Mouse (Mus musculus) telencephalon, adult 2 months (tissue): ENCODE measurements around the gene Adh4.
"Not testable (repeated sequence)": the region's sequence is repeated elsewhere in the genome, so short reads cannot be mapped to it uniquely, and the experiment has no call there.

ENCODE experiments used
- DNase-seq: peaks from one replicate; pipeline ENCODE4 v3.0.0-alpha.2; 2011; ENCODE audit warnings: low read depth, low spot score

The Adh4 gene

DNA sequence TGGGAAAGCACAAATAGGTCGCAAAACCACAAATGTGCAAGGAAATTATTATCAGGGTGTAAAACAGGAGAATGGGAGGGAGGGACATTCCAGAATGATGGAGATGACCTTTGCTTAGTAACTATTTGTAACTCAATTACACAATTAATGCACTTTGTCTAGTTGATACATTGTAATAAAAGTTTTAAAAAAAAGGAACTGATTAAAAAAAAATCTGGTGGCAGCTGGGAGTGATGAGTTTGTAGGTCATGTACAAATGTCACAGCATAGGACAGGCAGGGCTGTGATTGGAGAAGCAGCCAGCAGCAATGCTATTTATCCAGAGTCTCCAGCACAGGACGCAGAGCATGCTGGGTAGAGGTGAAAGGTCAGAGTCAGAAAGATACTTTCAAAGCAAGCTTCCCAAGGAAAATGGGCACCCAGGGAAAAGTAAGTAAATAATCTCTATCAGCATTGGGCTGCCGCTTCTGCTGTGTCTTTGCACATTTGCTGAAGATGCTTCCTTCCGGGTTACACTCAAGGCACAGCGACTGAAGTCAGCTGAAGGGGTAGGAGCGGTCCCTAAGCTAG is at the start of gene Adh4:
TSS of gene Adh4 (plus strand) at position 346 of the 570 bp plus-strand sequence.
- DNase-seq, result no peak

DNA sequence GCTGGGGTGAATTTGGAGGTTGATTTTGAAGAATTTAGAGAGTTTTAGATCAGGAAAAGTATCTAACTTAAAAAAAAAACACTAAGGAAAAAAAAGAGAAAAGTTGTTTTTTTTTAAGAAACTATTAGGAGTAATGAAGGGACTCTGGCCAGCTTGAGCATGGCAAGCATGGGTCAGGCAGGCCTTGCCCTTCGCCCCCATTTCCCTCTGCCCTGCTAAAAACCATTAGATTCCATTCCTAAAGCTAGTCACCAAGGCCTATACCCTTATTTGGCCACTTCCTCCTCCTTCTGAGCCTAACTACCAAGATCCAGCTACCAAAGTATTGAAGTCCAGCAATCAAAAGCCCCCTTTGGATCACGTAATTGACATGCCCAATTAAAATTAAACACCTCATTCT is 49.1 kb upstream of the Adh4 start:
- DNase-seq, result no peak

DNA sequence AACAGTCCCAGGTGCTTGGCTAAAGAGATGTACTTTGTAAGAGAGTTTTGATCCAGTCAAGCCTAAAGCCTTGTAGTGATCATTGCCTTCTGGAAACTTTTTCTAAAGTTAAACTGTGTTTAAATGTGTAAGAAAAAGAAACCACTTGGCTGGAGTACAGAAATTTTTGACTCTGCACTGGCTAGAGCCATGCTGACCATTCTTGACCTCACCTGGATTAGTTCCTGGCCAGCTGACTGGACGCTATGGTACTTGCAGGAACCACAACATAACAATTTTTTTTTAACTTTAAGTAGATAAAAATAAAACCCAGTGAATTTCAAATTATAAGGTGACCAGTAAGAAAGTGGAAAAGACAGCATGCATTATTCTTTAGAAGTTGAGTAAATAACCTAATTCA is 45.7 kb upstream of the Adh4 start:
- no peak for DNase-seq

DNA sequence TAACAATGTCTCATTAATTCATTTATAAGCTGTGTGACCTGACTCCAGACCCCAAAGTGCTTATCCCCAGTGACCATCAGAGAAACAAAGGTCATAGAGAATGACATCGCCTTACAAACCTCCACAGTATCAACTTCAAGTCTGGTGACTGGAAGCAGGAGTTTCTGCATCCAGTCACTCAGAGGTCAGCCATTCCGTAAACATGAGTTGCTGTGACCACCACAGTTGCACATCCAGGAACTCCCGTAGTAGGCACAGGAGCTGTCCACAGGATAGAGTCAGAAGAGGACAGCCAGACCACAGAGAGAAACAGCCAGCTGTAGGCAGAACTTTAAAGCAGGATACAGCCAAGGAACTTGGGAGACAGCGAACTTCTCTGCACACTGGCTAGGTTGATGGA is 45.0 kb upstream of the Adh4 start:
- not testable (repeated sequence) for DNase-seq

DNA sequence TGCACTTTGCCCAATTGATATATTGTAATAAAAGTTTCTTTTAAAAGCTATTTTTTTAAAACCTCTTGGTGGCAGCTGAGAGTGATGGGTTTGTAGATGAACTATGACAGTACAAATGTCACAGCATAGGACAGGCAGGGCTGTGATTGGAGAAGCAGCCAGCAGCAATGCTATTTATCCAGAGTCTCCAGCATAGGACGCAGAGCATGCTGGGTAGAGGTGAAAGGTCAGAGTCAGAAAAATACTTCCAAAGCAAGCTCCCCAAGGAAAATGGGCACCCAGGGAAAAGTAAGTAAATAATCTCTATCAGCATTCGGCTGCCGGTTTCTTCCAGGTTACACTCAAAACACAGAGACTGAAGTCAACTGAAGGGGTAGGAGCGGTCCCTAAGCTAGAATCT is 41.3 kb upstream of the Adh4 start:
- no peak for DNase-seq

DNA sequence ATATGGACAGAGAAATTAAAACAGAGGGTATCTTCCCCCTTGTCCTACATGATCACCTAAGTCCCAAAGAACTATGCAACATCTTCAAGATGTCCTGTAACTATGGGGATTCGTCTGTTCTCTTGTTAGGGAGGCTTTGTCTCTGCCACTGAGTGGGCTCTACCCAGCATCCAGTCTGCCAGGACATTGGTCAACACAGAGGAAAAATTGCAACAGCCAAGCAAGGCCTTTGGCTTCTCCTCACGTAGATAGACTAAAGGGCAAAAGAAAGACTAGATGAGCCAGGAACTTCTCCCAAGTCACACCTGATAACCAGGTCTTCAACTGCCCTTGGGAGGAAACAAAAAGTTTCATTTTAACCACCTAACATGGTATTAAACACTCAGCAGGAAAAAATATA is 40.1 kb upstream of the Adh4 start:
- no peak for DNase-seq

DNA sequence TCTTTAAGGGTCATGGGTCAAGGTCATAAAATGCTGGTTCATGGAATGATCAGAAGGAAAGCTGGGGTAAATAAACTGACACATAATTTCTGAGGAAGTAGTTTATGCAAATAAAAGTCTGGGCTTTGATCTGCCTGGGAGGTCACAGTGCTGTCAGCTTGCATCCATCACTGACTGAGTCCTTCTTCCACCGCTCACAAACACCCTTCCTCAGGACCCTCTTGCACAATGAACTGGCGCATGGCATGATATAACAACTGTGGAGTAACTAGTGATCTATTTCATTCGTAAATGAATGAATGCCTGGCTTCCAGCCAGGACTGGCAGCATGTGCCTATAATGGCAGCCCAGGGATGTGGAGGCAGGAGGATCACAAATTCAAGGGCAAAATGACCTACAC is 34.1 kb upstream of the Adh4 start:
- DNase-seq, result no peak

DNA sequence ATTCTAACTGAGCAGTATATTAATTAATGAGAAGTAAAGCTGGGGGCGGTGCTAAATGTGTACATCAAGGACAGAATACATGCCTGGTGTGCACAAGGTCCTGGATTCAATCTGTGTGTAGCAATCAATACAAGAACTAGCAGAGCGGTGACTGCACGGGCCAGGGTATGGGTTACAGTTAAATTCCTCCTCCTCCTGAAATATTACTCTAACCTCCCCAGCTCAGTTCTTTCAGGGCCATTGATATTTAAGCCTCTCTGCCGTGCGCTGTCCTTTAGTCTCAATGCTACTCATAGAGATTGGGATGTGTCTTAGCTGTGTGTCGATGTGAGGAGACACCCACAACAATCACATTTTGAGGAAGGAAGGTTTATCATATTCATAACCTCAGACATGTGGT is 28.1 kb upstream of the Adh4 start:
- no peak for DNase-seq

DNA sequence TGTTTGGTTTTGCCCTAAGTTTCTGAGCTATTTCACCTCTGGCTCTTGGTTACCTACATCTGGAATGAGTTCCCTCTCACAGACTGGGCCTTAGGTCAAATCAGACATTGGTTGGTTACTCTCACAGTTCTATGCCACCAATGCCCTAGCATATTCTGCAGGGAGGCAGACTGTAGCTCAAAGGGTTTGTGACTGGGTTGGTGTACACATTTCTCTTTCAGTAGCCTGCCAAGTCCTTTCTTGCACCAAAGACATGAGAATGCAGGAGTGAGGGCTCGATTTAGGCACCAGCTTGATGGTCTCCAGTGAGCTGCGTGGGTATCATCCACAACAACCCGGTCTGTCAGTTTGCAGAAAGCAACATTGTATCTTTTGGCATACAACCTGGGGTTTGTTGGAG is 10.4 kb upstream of the Adh4 start:
- no peak for DNase-seq

DNA sequence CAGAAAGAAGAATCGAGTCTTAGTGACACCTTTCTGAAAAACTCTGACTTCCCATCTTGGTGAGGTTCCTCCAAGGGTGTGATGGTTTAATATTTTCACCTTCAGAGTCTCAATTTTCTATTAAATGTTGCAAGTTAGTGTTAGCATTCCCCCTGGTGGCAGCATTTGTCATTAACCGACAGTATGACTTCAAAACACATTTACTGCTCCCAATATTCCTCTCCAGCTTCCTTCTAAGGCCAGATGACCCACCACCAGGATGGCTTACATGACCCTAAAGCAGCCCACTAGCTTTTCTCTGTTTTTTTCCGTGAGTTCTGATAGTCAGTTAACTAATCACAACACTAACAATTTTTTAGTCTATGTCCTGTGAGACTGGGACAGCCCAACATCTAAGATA is 9.9 kb upstream of the Adh4 start:
- peak; percentile 17 for DNase-seq

DNA sequence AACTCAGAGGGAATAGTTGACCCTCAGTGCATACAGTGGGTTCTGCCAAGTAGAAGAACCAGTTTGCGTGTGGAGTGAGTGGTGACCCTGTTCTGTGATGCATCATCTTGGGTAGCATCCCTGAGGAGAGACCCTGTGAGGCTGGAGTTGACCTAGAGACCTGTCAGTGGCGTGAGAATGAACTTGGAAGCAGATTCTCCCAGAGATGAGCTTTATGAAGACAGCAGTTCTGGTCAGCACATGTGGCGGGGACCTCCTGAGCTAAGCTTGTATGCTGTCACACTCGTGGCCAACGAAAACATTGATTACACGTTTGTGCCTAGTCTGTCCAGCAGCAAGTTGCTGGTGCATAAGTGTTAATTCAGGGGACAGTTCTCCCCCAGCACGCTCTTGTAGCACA is 9.4 kb upstream of the Adh4 start:
- DNase-seq, result no peak

DNA sequence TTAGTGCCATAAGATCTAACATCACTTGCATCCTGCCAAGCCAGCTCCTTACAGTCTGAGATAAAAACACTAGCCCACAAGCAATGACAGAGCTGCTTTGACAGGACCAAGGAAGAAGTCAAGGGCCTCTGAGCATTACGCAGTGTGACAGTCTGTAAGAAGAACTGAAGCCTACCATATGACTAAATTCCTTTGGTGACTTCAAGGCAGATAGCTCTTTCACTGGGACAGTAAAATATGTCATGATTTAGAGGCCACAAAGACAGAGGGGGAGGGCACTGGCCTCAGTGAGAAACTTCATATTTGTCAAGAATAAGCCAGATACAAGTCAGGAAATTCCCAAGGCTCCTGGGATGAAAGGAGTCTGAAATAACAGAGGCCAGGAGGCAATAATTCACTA is 7.3 kb upstream of the Adh4 start:
- no peak for DNase-seq

DNA sequence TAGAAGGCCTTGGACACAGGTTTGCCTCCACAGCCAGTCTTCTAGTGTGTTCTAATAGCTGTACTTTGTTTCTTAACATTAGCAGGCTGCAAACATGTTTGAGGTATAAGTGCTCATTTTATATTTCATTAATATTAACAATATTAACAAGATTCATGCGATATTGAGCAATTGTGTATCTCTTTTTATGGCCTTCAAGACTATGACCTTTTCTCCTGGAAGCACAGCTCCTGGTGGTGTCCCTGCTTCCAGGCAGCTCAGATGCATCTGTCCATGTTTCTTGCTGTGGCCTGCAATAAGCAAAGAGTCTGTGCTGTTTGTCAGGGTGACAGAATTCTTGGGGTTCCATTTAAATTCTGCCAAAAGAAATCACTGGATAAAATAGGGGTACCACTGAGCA is 5.7 kb upstream of the Adh4 start:
- no peak for DNase-seq

DNA sequence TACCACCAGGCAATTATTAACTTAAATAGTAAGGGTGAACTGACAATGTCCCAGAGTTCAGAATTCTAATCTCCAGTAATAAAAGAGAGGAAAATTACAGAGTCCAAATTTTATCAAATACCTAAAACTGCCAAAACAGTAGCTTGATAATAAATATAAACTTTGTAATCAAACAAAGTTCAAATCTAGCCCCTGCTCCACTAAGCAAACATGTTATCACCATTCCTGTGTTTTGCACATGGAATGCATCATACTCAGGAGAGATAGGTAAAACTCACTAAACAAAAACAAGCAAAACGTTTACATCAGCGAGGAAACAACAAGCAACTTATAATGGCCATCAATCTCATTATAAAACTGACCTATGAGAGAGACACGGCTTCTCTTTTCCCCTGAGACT is 5.1 kb upstream of the Adh4 start:
- DNase-seq, result no peak

DNA sequence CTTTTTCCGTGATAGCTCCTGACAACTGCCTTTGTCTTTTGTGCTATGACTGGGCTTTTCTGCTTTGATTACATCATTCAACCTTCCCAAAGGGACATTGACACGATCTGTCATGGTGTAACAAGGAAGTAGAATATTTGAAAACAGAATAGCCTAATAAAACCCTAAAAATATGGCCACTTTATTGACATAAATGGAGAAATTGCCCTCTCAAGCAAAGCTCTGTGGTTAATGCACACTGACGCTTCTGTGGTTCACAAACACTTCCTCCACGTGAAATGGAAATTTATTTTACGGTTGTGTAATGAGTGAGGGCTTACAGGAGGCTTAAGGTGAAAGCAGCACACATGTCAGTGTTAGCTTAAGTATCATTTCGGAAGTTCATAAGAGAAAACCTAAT is 4.1 kb downstream of the Adh4 start:
- no peak for DNase-seq

DNA sequence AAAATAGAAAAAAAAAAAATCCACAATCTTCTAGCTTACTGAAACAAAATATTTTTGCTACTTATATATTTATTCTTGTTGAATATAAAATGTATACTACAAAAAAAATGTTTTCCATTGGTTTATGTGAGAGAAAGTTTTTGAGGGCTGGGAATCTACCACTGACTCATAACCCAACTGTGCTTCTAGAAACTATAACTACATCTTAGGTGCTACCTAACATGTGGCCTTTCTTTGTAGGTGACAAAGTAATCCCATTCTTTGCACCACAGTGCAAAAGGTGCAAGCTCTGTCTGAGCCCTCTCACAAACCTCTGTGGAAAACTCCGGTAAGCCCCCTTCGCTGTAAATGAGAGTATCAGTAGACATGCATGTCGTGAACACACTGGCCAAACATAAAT is 5.1 kb downstream of the Adh4 start:
- no peak for DNase-seq

DNA sequence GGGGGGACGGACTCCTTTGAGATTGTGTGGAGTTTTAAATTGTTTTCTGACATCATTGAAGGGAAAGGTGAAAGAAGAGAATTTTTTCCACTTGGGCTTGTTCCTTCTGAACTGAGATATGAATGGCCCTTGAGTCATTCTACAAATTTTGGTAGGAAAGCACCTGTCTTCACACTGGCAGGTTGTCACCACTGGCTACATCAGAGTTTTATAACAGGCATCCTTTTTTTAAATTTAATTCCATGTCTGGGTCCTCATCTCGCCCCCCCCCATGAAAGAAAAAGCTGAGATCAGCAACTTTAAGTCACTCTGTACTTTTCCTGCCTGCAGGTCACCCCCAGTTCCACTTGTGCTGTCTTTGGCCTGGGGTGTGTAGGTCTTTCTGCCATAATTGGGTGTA is 8.4 kb downstream of the Adh4 start:
- no peak for DNase-seq

DNA sequence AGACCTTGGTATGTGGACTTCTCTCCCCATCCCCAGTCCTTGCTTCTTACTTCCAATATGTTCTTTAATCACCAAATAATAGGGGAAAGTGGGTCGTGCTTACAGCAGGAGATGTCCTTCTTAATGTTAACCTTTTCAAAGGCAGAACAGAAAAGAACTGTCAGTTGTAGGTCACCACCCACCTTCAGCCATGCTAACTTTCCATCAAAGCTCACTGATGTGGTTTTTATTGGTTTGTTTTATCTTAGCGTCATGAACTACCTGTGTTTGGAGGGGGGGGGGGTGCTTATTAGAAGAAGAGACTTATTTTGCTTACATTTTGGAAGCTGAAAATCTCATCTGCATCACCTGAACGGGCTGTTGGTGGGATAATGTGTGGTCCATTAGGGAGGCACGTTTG is 9.0 kb downstream of the Adh4 start:
- no peak for DNase-seq

DNA sequence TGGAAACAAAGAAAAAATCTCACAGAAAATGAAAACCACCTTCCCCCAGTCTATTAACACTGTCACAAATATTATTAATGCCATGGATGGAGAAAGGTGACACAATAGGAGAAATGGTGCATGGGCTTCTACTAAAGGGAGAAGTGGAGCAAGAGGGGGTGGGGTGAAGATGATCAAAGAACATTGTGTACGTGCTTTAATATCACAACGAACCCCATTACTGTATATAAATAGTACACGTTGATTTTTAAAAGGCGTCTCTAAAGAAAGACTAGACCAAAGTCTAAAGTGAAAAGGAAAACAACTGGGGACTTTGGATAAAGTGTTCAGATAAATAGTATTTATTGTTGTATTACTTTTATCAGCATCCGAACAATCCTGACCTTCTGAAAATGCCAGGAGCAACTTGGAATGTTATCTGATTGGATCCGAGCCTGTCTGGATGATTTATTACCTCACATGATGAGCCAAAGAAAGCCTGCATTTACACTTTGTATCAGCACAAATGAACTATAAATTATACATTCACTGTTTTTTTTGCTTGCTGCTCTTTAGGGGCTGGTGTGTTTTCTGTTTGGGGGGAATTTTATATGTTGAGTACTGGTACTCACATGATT is 15.2 kb downstream of the Adh4 start:
- DNase-seq, result no peak

DNA sequence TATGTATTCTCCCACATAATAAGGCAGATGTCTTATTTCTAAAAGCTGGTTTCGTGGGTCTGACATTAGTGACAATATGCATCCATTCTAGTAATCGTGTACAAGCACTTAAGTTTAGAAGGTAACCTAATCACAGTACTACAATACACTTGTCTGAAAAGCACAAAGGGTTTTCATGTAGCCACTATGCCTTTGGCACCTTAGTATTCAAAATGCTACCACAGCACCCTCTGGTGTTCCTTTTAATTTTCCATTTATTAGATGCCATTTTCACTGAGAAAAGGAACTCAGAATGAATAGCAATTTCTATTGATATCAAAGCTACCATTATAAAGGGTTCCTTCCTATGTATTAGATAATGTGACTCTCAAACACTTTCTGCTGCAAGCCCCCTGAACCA is 16.6 kb downstream of the Adh4 start:
- peak; percentile 15 for DNase-seq

DNA sequence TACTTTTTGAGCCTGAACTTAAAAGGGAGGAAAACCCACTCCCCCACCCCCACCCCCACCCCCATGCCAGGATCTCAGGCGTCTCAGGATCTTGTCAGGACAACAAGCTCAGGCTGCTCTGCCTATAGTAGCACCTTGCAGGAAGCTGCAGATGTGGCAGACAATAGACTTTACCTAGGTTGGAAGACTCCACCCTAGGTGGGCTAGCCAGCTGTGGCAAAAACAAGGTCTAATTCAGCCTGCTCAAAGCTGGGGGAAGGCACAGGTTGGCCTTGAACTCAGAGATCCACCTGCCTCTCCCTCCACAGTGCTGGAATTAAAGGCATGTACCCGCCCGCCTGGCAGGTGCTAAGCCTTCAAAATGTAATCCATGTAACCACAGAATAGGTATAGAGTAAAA is 23.4 kb downstream of the Adh4 start:
- DNase-seq, result no peak

DNA sequence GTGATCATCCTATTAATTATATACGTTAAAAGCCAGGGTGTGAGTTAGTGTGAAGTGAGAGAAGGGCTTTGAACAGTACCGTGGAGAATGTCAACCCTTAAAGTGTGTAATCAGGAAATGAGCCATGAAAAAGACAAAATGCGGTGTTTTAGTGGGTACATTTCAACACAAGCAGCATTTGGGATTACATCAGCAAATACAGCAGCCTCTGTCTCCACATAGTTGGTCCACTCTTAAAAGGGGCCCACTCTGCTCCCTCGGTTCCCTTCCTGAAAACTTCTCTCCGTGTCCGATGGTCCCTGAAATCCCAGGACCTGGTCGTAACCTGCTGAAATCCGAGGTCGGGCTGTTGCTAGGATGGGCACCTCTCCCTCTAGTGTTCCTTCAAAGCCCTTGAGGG is 26.9 kb downstream of the Adh4 start:
- DNase-seq, result no peak

DNA sequence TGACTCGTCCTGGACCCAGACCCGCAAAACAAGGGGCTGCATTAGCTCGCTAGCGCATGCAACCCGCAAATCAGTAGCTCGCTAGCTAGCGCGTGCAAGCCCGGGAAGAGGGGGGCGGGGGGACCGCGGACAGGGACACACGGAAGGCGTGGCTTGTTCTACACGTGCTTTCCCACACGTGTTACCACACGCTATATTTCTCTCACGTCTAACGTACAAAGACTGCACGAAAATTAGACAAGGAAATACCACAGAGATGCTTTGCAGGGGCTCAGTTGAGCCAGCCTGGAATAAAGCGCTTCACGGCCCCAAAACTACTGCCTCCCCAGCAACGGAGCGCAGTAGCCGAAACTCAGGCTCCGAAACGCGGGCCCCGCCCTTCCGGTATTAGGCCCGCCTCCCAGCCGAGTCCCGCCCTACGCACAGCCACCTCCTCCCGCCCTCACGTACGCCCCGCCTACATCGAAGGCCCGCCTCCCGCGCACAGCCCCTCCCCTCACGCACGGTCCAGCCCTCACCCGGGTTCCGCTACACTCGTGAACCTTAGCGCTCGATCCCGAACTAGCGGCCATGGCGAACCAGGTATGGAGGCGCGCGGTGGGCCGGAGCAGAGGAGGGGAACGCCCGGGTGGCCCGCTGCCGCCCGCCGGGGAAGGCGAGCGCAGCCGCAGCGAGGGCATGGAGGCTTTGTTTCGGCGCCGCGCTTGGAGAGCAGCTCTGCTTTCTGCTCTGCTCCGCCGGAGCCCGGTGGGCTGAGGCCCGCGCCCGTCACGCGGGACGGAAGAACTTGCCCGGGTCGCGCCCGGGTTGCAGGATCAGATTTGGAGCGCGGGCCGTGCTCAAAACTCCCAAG is 27.6 kb downstream of the Adh4 start, which contains the start of gene Adh5:
TSS of gene Adh5 (plus strand) at position 482 of the 853 bp plus-strand sequence.
- peak; percentile 89 for DNase-seq
